In the genomic region with DNA sequence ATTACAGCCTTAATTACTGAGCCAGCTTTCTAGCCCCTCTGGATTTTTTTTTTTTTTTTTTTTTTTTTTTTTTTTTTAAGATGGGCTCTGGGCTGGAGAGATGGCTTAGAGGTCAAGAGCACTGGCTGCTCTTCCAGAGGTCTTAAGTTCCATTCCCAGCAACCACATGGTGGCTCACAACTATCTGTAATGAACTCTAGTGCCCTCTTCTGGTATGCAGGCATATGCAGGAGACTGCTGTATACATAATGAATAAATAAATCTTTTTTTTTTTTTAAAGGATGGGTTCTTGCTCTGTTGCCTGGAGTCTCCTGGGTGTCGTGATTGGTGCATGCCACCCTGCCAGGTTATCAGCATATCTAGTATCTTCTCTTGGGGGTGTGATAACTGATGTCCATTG, we compare ENCODE assay signal across 16 mouse cellular contexts. TPM values are rescaled to one million over a fixed set of nuclear protein-coding genes. Genes with fewer than 3 reads are reported as not detected.
DNase-seq lines count a peak whose midpoint lies in the region; ATAC-seq and TF ChIP-seq lines count a peak whose summit lies in the region.
"Had no signal": no experiment of that assay in that cellular context is flagged by ENCODE, and none has a peak within 500 bp of the region (broad histone marks: within the 10 kb centered on the region; RNA-seq: fewer than 3 reads in every experiment).

No protein-coding gene starts in this region.

- H3K9me3 ChIP-seq in heart, postnatal 0 days (replicated peaks; ENCODE audit: control insufficient read depth, low read length): no peaks in the 10 kb centered on the region
- no peaks in the 10 kb centered on the region for H3K9me3 ChIP-seq in heart, embryonic 10.5 days
- H3K9me3 ChIP-seq in liver, embryonic 14.5 days (ENCODE audit: control insufficient read depth, low read length): no peaks in the 10 kb centered on the region
- no peaks in the 10 kb centered on the region for H3K9me3 ChIP-seq in liver, embryonic 12.5 days (replicated peaks)
- no peaks in the 10 kb centered on the region for H3K9me3 ChIP-seq in E14TG2a.4 (ENCODE audit: low read length)
- H3K9me3 ChIP-seq: forebrain, embryonic 12.5 days; heart, embryonic 13.5 days; kidney, embryonic 15.5 days; limb, embryonic 12.5 days; lung, embryonic 15.5 days had no signal

- no peak overlapping the region for H3K27ac ChIP-seq in heart, postnatal 0 days (ENCODE audit: low read depth)
- H3K27ac ChIP-seq in heart, embryonic 10.5 days: no peak overlapping the region
- no peak overlapping the region for H3K27ac ChIP-seq in liver, embryonic 14.5 days
- H3K27ac ChIP-seq in liver, embryonic 12.5 days: no peak overlapping the region
- H3K27ac ChIP-seq in small intestine, adult 2 months (ENCODE audit: insufficient read depth, low read depth, low read length): no peak overlapping the region
- H3K27ac ChIP-seq: forebrain, embryonic 12.5 days; heart, embryonic 13.5 days; kidney, embryonic 15.5 days; limb, embryonic 12.5 days; lung, embryonic 15.5 days had no signal

- no peak overlapping the region for H3K4me3 ChIP-seq in heart, postnatal 0 days (ENCODE audit: low read depth, low read length)
- H3K4me3 ChIP-seq in heart, embryonic 10.5 days: no peak overlapping the region
- no peak overlapping the region for H3K4me3 ChIP-seq in liver, embryonic 14.5 days (ENCODE audit: insufficient read depth in 1 of 2, low read depth in 2 of 2, low read length in 2 of 2)
- H3K4me3 ChIP-seq in liver, embryonic 12.5 days: no peak overlapping the region
- no peak overlapping the region for H3K4me3 ChIP-seq in E14TG2a.4 (replicated peaks; ENCODE audit: low read length)
- H3K4me3 ChIP-seq in small intestine, adult 2 months (ENCODE audit: low read depth, low read length): no peak overlapping the region
- H3K4me3 ChIP-seq: forebrain, embryonic 12.5 days; heart, embryonic 13.5 days; kidney, embryonic 15.5 days; limb, embryonic 12.5 days; lung, embryonic 15.5 days had no signal

- no peak for ATAC-seq in heart, postnatal 0 days (ENCODE audit: insufficient read depth, low read depth)
- no peak for ATAC-seq in liver, embryonic 14.5 days (ENCODE audit: insufficient read depth)
- no peak for ATAC-seq in liver, embryonic 12.5 days
- no peak for ATAC-seq in erythroblast, adult 5-6 weeks (replicated peaks; ENCODE audit: low FRiP score, poor library complexity, severe bottlenecking)

- WGBS in heart, postnatal 0 days: 92% methylated on average over 1 of the region's 1 CpGs
- 89% methylated on average over 1 of the region's 1 CpGs for WGBS in heart, embryonic 10.5 days
- 43% methylated on average over 1 of the region's 1 CpGs for WGBS in liver, embryonic 14.5 days (ENCODE audit: insufficient replicate concordance)
- 43% methylated on average over 1 of the region's 1 CpGs for WGBS in liver, embryonic 12.5 days (ENCODE audit: insufficient replicate concordance)
- 91% methylated on average over 1 of the region's 1 CpGs for WGBS in small intestine, adult 2 months

- no peak overlapping the region for H3K9ac ChIP-seq in heart, postnatal 0 days (replicated peaks; ENCODE audit: low read depth, low read length)
- H3K9ac ChIP-seq in liver, embryonic 14.5 days (replicated peaks): no peak overlapping the region
- H3K9ac ChIP-seq in liver, embryonic 12.5 days: no peak overlapping the region
- H3K9ac ChIP-seq: forebrain, embryonic 12.5 days; heart, embryonic 13.5 days; kidney, embryonic 15.5 days; limb, embryonic 12.5 days; lung, embryonic 15.5 days had no signal

- peaks cover 8% of the 10 kb centered on the region for H3K27me3 ChIP-seq in heart, postnatal 0 days (ENCODE audit: control insufficient read depth, insufficient read depth, low read length)
- peaks cover 57% of the 10 kb centered on the region for H3K27me3 ChIP-seq in heart, embryonic 10.5 days (ENCODE audit: insufficient read depth, poor library complexity, severe bottlenecking)
- H3K27me3 ChIP-seq in liver, embryonic 14.5 days (ENCODE audit: control insufficient read depth, insufficient read depth, low read length): no peaks in the 10 kb centered on the region; the same call in 1 of the 2 replicates
- H3K27me3 ChIP-seq in liver, embryonic 12.5 days (replicated peaks): peaks cover 59% of the 10 kb centered on the region
- H3K27me3 ChIP-seq in E14TG2a.4 (ENCODE audit: insufficient read depth, low read length): peaks cover 77% of the 10 kb centered on the region
- H3K27me3 ChIP-seq in small intestine, adult 2 months (ENCODE audit: control insufficient read depth, insufficient read depth, low read length): no peaks in the 10 kb centered on the region

- H3K4me1 ChIP-seq in heart, postnatal 0 days (ENCODE audit: control insufficient read depth, insufficient read depth): no peaks in the 10 kb centered on the region
- peaks cover 21% of the 10 kb centered on the region for H3K4me1 ChIP-seq in heart, embryonic 10.5 days
- peaks cover 16 to 25% of the 10 kb centered on the region in 2 experiments for H3K4me1 ChIP-seq in liver, embryonic 14.5 days (replicated peaks; ENCODE audit: control insufficient read depth in 2 of 2, insufficient read depth in 2 of 2, low read length in 1 of 2)
- H3K4me1 ChIP-seq in liver, embryonic 12.5 days: peaks cover 24% of the 10 kb centered on the region
- H3K4me1 ChIP-seq in E14TG2a.4 (replicated peaks; ENCODE audit: low read depth, low read length): peaks cover 29% of the 10 kb centered on the region
- H3K4me1 ChIP-seq in small intestine, adult 2 months (ENCODE audit: control insufficient read depth, insufficient read depth, insufficient read length, low read length): peaks cover 27% of the 10 kb centered on the region
- H3K4me1 ChIP-seq: limb, embryonic 12.5 days had no signal

- no peak for TF ChIP-seq POLR2A in small intestine, adult 2 months (IDR thresholded peaks at IDR 0.05; ENCODE audit: low read depth, low read length)

- no peak for TF ChIP-seq EP300 in heart, postnatal 0 days (IDR thresholded peaks at IDR 0.05; ENCODE audit: low read depth)
- no peak for TF ChIP-seq EP300 in liver, embryonic 14.5 days (IDR thresholded peaks at IDR 0.05; ENCODE audit: low read depth)

- H3K4me2 ChIP-seq in heart, postnatal 0 days (ENCODE audit: low read depth, low read length): no peak overlapping the region
- no peak overlapping the region for H3K4me2 ChIP-seq in liver, embryonic 14.5 days (ENCODE audit: low read depth)
- H3K4me2 ChIP-seq in liver, embryonic 12.5 days: no peak overlapping the region
- H3K4me2 ChIP-seq: forebrain, embryonic 12.5 days; heart, embryonic 13.5 days; kidney, embryonic 15.5 days; limb, embryonic 12.5 days; lung, embryonic 15.5 days had no signal

- DNase-seq in heart, postnatal 0 days (ENCODE audit: low spot score): no peak
- DNase-seq in heart, embryonic 10.5 days (ENCODE audit: low spot score): no peak
- DNase-seq in liver, embryonic 14.5 days (ENCODE audit: low read depth in 3 of 3, low spot score in 3 of 3): no peak
- DNase-seq: cerebellum, adult 9-11 months; heart, postnatal 4 days; midbrain, embryonic 14.5 days; thymus, adult 18-20 months had no signal

- TF ChIP-seq CTCF in heart, postnatal 0 days (IDR thresholded peaks at IDR 0.05; ENCODE audit: low read depth): peak; percentile 13; the same call in 1 of the 2 replicates
- TF ChIP-seq CTCF in liver, embryonic 14.5 days (IDR thresholded peaks at IDR 0.05; ENCODE audit: low read depth): peak; percentile 58
- peak; percentile 30; the same call in 1 of the 2 replicates for TF ChIP-seq CTCF in E14TG2a.4 (conservative IDR thresholded peaks at IDR 0.05; ENCODE audit: low read length)
- TF ChIP-seq CTCF in small intestine, adult 2 months (IDR thresholded peaks at IDR 0.05; ENCODE audit: extremely low read depth, insufficient read length, insufficient replicate concordance, low read depth, low read length): peak; percentile 20; the same call in 1 of the 2 replicates

- no peaks in the 10 kb centered on the region for H3K36me3 ChIP-seq in heart, postnatal 0 days (replicated peaks; ENCODE audit: control insufficient read depth, insufficient read depth, low read length)
- no peaks in the 10 kb centered on the region for H3K36me3 ChIP-seq in heart, embryonic 10.5 days
- H3K36me3 ChIP-seq in liver, embryonic 14.5 days (replicated peaks; ENCODE audit: control insufficient read depth, insufficient read depth, low read depth): no peaks in the 10 kb centered on the region
- no peaks in the 10 kb centered on the region for H3K36me3 ChIP-seq in liver, embryonic 12.5 days
- no peaks in the 10 kb centered on the region for H3K36me3 ChIP-seq in E14TG2a.4 (ENCODE audit: insufficient read depth, low read length)
- no peaks in the 10 kb centered on the region for H3K36me3 ChIP-seq in small intestine, adult 2 months (ENCODE audit: control insufficient read depth, insufficient read depth, low read length)
- H3K36me3 ChIP-seq: forebrain, embryonic 12.5 days; heart, embryonic 13.5 days; kidney, embryonic 15.5 days; limb, embryonic 12.5 days; lung, embryonic 15.5 days had no signal

RNA-seq across cellular contexts. Expression of a gene that starts 2.5 kb away (rescaled TPM):
- 2.3 and 3.9 TPM in 2 replicates for total RNA-seq in heart, postnatal 0 days (2014; rRNA removed; ENCODE audit: low replicate concordance)
- polyA plus RNA-seq in heart, postnatal 0 days (2015; fragmentation: Nextera tagmentation; extraction: Ambion mirVana): 4.7 and 7.1 TPM in 2 replicates
- 7.8 and 8.5 TPM in 2 replicates for polyA plus RNA-seq in heart, embryonic 10.5 days (2016; fragmentation: Nextera tagmentation; extraction: Ambion mirVana)
- polyA plus RNA-seq in liver, embryonic 14.5 days (2012; rRNA removed): 7.3 and 11.7 TPM in 2 replicates
- 24.6 and 25.2 TPM in 2 replicates for polyA plus RNA-seq in liver, embryonic 14.5 days (2014; fragmentation: Nextera tagmentation; extraction: Ambion mirVana)
- polyA plus RNA-seq in liver, embryonic 12.5 days (2016; fragmentation: Nextera tagmentation; extraction: Ambion mirVana): 12.3 and 16.4 TPM in 2 replicates
- polyA plus RNA-seq in small intestine, adult 2 months (2012; rRNA removed): 5.6 and 8.2 TPM in 2 replicates
- total RNA-seq in erythroblast, adult 5-6 weeks (2015; ENCODE audit: low replicate concordance): 157 and 171 TPM in 2 replicates
- total RNA-seq in erythroblast, adult 5-6 weeks (2017; ENCODE audit: low replicate concordance): 252 and 316 TPM in 2 replicates

RNA-seq across cellular contexts. Expression of a gene that starts 29.1 kb away (rescaled TPM):
- total RNA-seq in heart, postnatal 0 days (2014; rRNA removed; ENCODE audit: low replicate concordance): 74.2 and 81.6 TPM in 2 replicates
- 154 and 162 TPM in 2 replicates for polyA plus RNA-seq in heart, postnatal 0 days (2015; fragmentation: Nextera tagmentation; extraction: Ambion mirVana)
- 174 TPM in 2 replicates for polyA plus RNA-seq in heart, embryonic 10.5 days (2016; fragmentation: Nextera tagmentation; extraction: Ambion mirVana)
- polyA plus RNA-seq in liver, embryonic 14.5 days (2012; rRNA removed): 32.3 and 50.1 TPM in 2 replicates
- polyA plus RNA-seq in liver, embryonic 14.5 days (2014; fragmentation: Nextera tagmentation; extraction: Ambion mirVana): 129 and 132 TPM in 2 replicates
- polyA plus RNA-seq in liver, embryonic 12.5 days (2016; fragmentation: Nextera tagmentation; extraction: Ambion mirVana): 199 TPM in 2 replicates
- polyA plus RNA-seq in small intestine, adult 2 months (2012; rRNA removed): 5.1 and 5.3 TPM in 2 replicates
- 71.7 and 81.5 TPM in 2 replicates for total RNA-seq in erythroblast, adult 5-6 weeks (2015; ENCODE audit: low replicate concordance)
- 37.1 and 66.1 TPM in 2 replicates for total RNA-seq in erythroblast, adult 5-6 weeks (2017; ENCODE audit: low replicate concordance)

RNA-seq across cellular contexts. Expression of a gene that starts 29.1 kb away (rescaled TPM):
- total RNA-seq in heart, postnatal 0 days (2014; rRNA removed; ENCODE audit: low replicate concordance): 38.0 and 63.4 TPM in 2 replicates
- polyA plus RNA-seq in heart, postnatal 0 days (2015; fragmentation: Nextera tagmentation; extraction: Ambion mirVana): 44.6 and 47.3 TPM in 2 replicates
- polyA plus RNA-seq in heart, embryonic 10.5 days (2016; fragmentation: Nextera tagmentation; extraction: Ambion mirVana): 81.9 and 101 TPM in 2 replicates
- 31.8 and 47.7 TPM in 2 replicates for polyA plus RNA-seq in liver, embryonic 14.5 days (2012; rRNA removed)
- polyA plus RNA-seq in liver, embryonic 14.5 days (2014; fragmentation: Nextera tagmentation; extraction: Ambion mirVana): 66.0 and 68.3 TPM in 2 replicates
- 89.6 and 95.1 TPM in 2 replicates for polyA plus RNA-seq in liver, embryonic 12.5 days (2016; fragmentation: Nextera tagmentation; extraction: Ambion mirVana)
- polyA plus RNA-seq in small intestine, adult 2 months (2012; rRNA removed): 15.1 and 32.2 TPM in 2 replicates
- 11.1 and 33.4 TPM in 2 replicates for total RNA-seq in erythroblast, adult 5-6 weeks (2015; ENCODE audit: low replicate concordance)
- 44.0 and 54.1 TPM in 2 replicates for total RNA-seq in erythroblast, adult 5-6 weeks (2017; ENCODE audit: low replicate concordance)
